13 mouse cellular contexts compared by ENCODE assay signal in the genomic region with DNA sequence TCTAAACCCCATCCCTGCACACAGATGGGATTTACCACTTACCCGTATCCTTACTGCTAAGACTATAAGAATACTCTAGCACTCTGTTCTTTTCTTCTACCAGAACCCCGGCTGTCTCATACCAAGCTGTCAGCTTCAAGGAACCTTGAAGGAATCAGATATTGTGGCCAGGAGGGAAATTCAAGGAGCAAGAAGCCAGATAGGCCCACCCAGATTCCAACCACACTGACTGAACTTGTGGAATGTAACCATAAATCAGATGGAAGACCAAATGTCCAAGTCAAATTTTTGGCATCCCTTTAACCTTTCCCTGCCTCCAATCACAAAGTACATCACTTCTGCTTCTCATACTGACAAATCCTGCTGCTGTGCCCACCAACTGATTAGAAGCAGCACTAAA.
"Had no signal": no experiment of that assay in that cellular context is flagged by ENCODE, and none has a peak within 500 bp of the region (broad histone marks: within the 10 kb centered on the region; RNA-seq: fewer than 3 reads in every experiment).

No protein-coding gene starts in this region.

- H3K9me3 ChIP-seq: liver, embryonic 13.5 days; midbrain, embryonic 10.5 days; neural tube, embryonic 12.5 days had no signal

- H3K9ac ChIP-seq: liver, embryonic 13.5 days; neural tube, embryonic 12.5 days had no signal

- DNase-seq: kidney, postnatal 14 days; liver; liver, embryonic 13.5 days; lung, adult 2 months; lung, postnatal 36 days; midbrain, embryonic 14.5 days; thymus, postnatal 4 days had no signal

- ATAC-seq: intestine, embryonic 16.5 days; lung, postnatal 0 days had no signal

- H3K4me3 ChIP-seq: left cerebral cortex, adult 2 months; liver, embryonic 13.5 days; midbrain, embryonic 10.5 days; neural tube, embryonic 12.5 days had no signal

- H3K4me1 ChIP-seq: liver, embryonic 13.5 days; midbrain, embryonic 10.5 days; neural tube, embryonic 12.5 days had no signal

- H3K36me3 ChIP-seq: liver, embryonic 13.5 days; midbrain, embryonic 10.5 days; neural tube, embryonic 12.5 days had no signal

- H3K27ac ChIP-seq: left cerebral cortex, adult 2 months; liver, embryonic 13.5 days; midbrain, embryonic 10.5 days; neural tube, embryonic 12.5 days; stomach, postnatal 0 days had no signal

- H3K27me3 ChIP-seq: neural tube, embryonic 12.5 days had no signal

- H3K4me2 ChIP-seq: liver, embryonic 13.5 days; neural tube, embryonic 12.5 days had no signal
